Mouse (Mus musculus) left cerebral cortex, postnatal 10 days (tissue): ENCODE measurements around the gene Rtel1. TPM values are rescaled to one million over a fixed set of nuclear protein-coding genes. Genes with fewer than 3 reads are reported as not detected.

ENCODE experiments used
- DNase-seq, 2 experiments: peaks; one replicate each; pipeline ENCODE4 v3.0.0; 2021 to 2022; ENCODE audit warnings: low spot score in 2 of 2, mixed read lengths in 1 of 2; ENCODE audit errors: extremely low spot score in 1 of 2
- intact Hi-C: fragments of 180-260 bp; cut with DNase I; formaldehyde crosslinking; loops from one replicate; pipeline ENCODE4 v1.15.1; 2025
- total RNA-seq, 2 experiments: library from RNA; stranded (reverse); gene quantifications; 2 replicates each; pipeline ENCODE4 v1.2.3; 2021

Rtel1 gene
- total RNA-seq, 2 experiments from 2014 or later = 41.1 to 46.6 TPM

GRCm38 (mm10) chr2:181381631-181382306, 62.2 kb downstream of the Rtel1 start:
- no peak for DNase-seq
- intact Hi-C loops = no loop called here

- intact Hi-C loops = no loop called here
- DNase-seq = no peak
These were observed 64.9 kb downstream of the Rtel1 start for GRCm38 (mm10) chr2:181384463-181384862.

DNA sequence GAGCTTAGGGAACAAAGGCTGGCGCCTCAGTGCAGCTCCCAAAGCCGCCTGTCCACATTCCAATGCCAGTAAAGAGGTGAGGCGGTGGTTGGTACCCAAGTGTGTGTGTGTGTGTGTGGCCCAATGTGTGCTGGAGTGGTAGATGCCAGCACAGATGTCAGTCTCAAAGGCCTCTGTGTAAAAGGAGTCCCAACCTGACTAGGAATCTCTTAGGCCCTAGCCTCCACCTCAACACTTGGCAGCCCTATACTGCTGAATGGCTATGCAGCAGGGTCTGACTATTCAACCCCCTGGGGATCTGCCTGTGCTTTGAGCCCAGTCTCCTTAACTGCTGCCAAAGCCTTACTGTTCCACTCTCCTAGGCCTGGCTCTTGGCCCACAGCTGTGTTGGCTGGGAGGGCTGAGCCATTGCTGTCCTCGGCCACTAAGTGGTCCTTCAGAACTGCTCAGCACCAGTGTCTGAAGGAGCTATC, 65.4 kb downstream of the Rtel1 start:
- intact Hi-C loops = no loop called here
- peak; percentile 46 to 66 for DNase-seq

DNA sequence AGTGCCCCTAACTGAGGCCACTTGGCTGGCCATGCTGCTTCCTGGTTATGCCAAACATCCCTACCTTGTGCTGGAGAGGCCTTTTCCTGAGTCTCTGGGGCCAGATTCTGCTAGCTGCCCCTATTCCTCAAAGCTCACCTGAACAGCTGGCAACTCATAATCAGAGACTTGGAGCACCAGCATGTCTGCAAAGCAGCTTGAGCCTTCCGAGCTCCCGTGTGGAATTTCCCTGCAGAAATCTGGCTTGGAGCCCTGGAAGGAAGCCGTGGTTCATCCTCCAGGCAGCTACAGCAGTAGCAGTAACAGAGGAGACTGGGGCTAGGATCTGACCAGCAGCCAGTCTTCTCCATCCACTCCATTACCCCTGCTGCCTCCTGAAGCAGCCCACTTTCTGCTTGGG, 66.3 kb downstream of the Rtel1 start:
- peak; percentile 44 to 61 for DNase-seq
- intact Hi-C loops = no loop called here

- intact Hi-C loops = no loop called here
- DNase-seq = no peak
These were observed 67.2 kb downstream of the Rtel1 start for GRCm38 (mm10) chr2:181386663-181387210.

DNA sequence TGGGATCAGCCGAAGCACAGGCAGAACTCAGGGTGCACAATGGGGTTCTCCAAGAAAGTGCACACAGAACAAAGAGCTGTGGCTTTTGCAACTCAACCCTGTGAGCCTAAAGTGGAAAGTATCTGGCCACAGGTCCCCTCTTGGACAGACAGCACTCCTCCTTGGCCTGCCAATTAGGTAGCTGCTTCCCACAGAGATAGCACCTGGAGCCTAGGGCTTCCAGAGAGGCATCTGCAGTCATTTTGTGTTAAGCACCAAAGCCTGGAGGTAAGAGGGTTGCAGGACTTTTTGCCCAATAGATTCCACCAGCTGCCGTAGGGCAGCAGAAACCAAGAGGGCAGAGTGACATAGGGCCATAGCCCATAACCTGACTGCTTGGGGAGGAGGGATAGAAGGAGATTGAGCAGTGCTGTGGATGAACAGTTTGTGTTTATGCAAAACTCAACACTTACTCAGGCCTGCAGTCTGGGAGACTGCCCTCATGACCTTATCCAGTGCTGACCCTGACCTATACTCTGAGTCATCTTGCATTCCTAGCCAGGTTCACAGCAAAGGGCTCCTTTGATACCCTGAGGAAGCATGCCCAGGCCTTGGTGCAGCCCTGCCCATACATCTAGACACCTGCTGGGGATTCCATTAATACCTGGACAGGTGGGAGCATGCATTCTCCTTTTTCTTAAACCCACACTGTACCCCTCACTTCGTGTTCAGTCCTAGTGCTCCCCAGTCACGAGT, 70.8 kb downstream of the Rtel1 start:
- DNase-seq = no peak
- intact Hi-C loops = loop anchor here (5.0 to 10.0 kb wide), 2 partner anchors 192 to 284 kb away; partner anchors contain the start of genes Sox18 and Uckl1

DNA sequence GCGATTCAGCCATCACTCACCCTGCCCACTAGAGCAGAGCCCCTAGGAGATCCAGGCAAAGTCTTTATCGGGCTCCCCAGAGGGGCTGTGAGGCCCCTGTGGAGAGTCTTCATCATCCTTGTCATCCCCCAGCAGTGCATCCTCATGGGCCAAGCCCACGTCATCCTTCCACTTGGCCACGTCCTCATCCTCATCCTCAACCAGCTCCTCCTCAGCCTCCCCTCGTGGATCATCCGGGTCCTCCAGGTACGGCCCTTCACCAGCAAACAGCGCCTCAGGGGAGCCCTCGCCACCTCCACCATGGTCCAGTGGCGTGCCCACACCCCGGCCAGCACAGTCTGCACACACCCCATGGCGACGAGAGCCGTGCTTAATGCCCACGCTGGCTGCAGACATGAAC, 71.5 kb downstream of the Rtel1 start:
- intact Hi-C loops = loop anchor here (5.0 to 10.0 kb wide), 2 partner anchors 191 to 284 kb away; partner anchors contain the start of genes Sox18 and Uckl1

DNA sequence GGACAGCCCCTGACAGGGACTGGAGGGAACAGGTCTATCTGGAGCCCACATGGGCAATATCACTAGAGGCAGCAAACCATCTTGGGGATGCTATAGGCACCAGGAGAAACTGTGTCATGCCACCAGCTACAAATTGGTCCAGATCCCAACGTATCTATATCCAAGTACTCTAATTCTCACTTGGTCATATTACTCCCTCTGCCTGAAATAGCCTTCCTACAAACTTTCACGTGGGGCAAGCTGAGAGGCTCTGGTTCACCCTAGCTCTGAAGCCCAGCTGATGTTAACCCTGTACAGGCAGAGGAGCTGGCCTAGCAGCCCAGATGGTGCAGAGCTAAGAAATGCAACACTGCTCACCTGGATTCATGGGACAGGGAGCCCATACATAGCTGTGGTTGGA, 72.0 kb downstream of the Rtel1 start:
- intact Hi-C loops = loop anchor here (5.0 to 10.0 kb wide), 2 partner anchors 191 to 283 kb away; partner anchors contain the start of genes Sox18 and Uckl1
- no peak for DNase-seq

More for the DNA sequence above, 71.5 kb downstream of the Rtel1 start:
- DNase-seq = no peak

DNA sequence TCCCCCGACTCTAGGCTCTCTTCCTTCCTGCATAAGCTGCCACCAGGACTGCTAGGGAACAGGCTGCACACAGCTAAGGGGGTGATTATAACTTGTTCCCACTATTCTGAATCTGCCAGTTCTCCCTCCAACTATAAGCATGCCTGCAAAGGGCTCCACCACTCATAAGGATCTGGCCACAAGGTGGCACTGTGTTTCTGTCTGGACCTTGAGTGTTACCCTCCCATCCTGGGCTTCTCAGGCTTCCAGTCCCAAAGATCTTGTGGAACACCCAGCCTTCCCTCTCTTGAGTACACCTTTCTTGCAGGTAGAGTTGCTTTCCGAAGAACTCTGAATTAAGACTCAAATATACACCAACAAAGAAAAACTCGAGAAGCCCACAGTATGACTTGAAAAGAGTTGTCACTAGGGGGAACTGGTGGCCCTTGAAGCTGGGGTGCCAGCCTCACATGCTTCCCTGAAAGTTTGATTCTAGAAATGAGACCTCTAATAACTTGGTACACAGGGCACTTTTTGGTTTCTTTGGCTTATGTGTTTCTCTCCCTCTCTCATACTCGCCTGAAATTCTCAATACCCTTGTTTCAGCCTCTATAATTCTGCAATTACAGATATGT, 73.2 kb downstream of the Rtel1 start:
- peak; percentile 79 to 88 for DNase-seq
- intact Hi-C loops = loop anchor here (2.0 to 10.0 kb wide), 3 partner anchors 104 to 282 kb away; partner anchors contain the start of genes Sox18, Tpd52l2 and Uckl1

- intact Hi-C loops = loop anchor here (5.0 to 10.0 kb wide), 2 partner anchors 188 to 281 kb away; partner anchors contain the start of genes Sox18 and Uckl1
- no peak for DNase-seq
These were observed 74.5 kb downstream of the Rtel1 start for GRCm38 (mm10) chr2:181394086-181394485.

DNA sequence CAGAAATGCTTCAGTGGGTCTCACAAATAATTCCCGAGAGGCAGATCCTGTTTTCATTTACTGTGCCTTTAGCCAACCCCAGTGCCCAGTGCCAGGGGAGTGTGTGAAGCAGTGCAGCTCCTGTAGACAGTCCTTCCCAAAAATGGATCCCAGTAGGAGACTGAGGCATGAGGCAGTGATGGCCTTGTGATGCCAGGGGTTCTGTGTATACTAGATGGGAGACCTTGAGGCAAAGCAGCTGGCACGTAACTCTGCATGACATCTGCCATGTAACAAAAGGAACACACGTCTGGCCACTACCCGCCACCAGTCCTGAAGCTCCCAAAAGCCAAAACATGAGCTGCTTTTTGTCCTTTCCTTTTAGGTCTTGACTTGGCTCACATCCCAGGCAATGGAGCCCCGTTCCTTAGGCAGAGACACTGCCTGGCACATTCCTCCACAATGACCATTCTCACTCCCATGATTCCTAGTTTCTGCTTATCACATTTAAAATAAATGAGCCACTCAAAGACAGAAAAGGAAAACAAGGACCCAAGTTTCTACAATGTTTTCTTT, 77.7 kb downstream of the Rtel1 start:
- intact Hi-C loops = loop anchor here (10.0 kb wide), 1 partner anchor 278 kb away; the partner anchor contains the start of gene Sox18
- DNase-seq = no peak

GRCm38 (mm10) chr2:181401497-181401896, 82.0 kb downstream of the Rtel1 start:
- intact Hi-C loops = no loop called here
- no peak for DNase-seq

GRCm38 (mm10) chr2:181403722-181404121, 84.2 kb downstream of the Rtel1 start:
- intact Hi-C loops = no loop called here

More at GRCm38 (mm10) chr2:181403722-181404121, 84.2 kb downstream of the Rtel1 start:
- no peak for DNase-seq

Other genes with a start within 250 kb of the Rtel1 start
- gene Kcnq2, start 184.4 kb upstream of the Rtel1 start, total RNA-seq = 100 to 1,000 TPM; 178 to 181 TPM
- 100 to 1,000 TPM; 898 to 906 TPM for gene Eef1a2, start 162.7 kb upstream of the Rtel1 start, total RNA-seq
- gene Ppdpf, start 132.5 kb upstream of the Rtel1 start, total RNA-seq = 100 to 1,000 TPM; 111 to 117 TPM
- not detected for gene Ptk6, start 117.0 kb upstream of the Rtel1 start, total RNA-seq
- gene Srms, start 106.6 kb upstream of the Rtel1 start, total RNA-seq = under 1 TPM; 0.21 to 0.22 TPM
- gene Fndc11, start 99.7 kb upstream of the Rtel1 start, total RNA-seq = not detected
- 1 to 10 TPM; 1.4 to 1.7 TPM for gene Helz2, start 77.7 kb upstream of the Rtel1 start, total RNA-seq
- gene Gmeb2, start 31.7 kb upstream of the Rtel1 start, total RNA-seq = 10 to 100 TPM; 15.5 to 17.6 TPM
- 1,000 to 10,000 TPM; 1,052 to 1,067 TPM for gene Stmn3, start 5.2 kb upstream of the Rtel1 start, total RNA-seq
- 10 to 100 TPM; 55.9 to 60.5 TPM for gene Zgpat, start 45.2 kb downstream of the Rtel1 start, total RNA-seq
- gene Arfrp1, start 45.7 kb downstream of the Rtel1 start, total RNA-seq = 10 to 100 TPM; 39.8 to 44.2 TPM
- 10 to 100 TPM; 30.1 to 32.9 TPM for gene Lime1, start 60.3 kb downstream of the Rtel1 start, total RNA-seq
- 10 to 100 TPM; 17.1 to 19.9 TPM for gene Zbtb46, start 139.7 kb downstream of the Rtel1 start, total RNA-seq
- not detected for gene Abhd16b, start 173.5 kb downstream of the Rtel1 start, total RNA-seq
- gene Tpd52l2, start 177.4 kb downstream of the Rtel1 start, total RNA-seq = 10 to 100 TPM; 75.5 to 77.2 TPM
- 100 to 1,000 TPM; 320 to 333 TPM for gene Dnajc5, start 200.7 kb downstream of the Rtel1 start, total RNA-seq